Mouse (Mus musculus): ENCODE measurements around the gene Sprr2i. TPM values are rescaled to one million over a fixed set of nuclear protein-coding genes. Genes with fewer than 3 reads are reported as not detected.

The Sprr2i gene
- polyA plus RNA-seq, 1 experiment from 2014 or later: not detected

DNA sequence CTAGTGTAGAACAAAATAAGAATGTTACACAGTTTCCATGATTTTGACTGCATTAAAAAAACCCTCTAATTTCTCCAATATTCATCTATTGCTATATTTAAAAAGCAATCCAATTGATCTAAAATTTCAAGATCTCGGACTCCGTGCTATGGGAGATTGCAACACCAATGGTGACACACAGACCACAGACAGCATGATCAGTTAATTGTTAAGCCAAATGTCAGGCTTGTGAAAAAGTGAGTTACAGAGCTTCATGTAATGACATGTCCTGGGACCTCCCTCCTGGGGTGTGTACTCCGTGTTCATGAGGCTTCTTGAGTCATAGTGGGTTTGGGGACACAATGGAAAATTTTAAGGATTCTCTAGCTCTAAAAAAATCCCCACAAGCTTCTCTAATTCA, 32.4 kb downstream of the Sprr2i start:
- H3K36me3 ChIP-seq (ENCODE audit: insufficient read depth, low read length): no peaks in the 10 kb centered on the region
- H3K4me2 ChIP-seq (replicated peaks; ENCODE audit: low read depth, low read length): no peak overlapping the region
- no peak overlapping the region for H3K27ac ChIP-seq (ENCODE audit: low read length)
- no peaks in the 10 kb centered on the region for H3K4me1 ChIP-seq (ENCODE audit: insufficient read depth, low read length)
- no peak overlapping the region for H3K9ac ChIP-seq (replicated peaks; ENCODE audit: low read length)
- WGBS: 86% methylated on average over 3 of the region's 3 CpGs
- no peak overlapping the region for H3K4me3 ChIP-seq (ENCODE audit: low read length)
- no peaks in the 10 kb centered on the region for H3K9me3 ChIP-seq (ENCODE audit: low read length)
- no peak for ATAC-seq (ENCODE audit: low FRiP score, low TSS enrichment)
- no peaks in the 10 kb centered on the region for H3K27me3 ChIP-seq (ENCODE audit: insufficient read depth, low read length)

DNA sequence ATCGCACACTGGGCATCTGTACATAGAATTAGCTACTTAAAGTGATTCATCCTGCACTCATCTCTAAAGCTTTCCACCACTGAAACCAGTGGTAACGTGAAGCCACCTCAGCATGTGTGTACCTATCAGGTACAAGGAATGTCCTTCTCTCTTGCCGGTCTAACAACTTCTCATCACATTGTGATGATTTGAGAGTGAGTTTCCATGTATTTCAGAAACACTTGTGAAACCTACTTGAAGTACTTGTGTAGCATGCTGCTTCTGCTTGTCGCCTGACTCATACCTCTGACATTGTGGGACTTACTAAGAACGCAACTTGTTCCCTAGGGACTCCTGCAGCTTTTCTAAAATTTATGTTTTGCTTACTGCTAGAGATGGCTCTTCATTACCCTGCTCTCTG, 47.4 kb downstream of the Sprr2i start:
- no peak overlapping the region for H3K4me3 ChIP-seq (ENCODE audit: low read length)
- no peak overlapping the region for H3K27ac ChIP-seq (ENCODE audit: low read length)
- H3K4me2 ChIP-seq (replicated peaks; ENCODE audit: low read depth, low read length): no peak overlapping the region
- H3K27me3 ChIP-seq (ENCODE audit: insufficient read depth, low read length): no peaks in the 10 kb centered on the region
- H3K9ac ChIP-seq (replicated peaks; ENCODE audit: low read length): no peak overlapping the region
- no peaks in the 10 kb centered on the region for H3K4me1 ChIP-seq (ENCODE audit: insufficient read depth, low read length)
- no peak for ATAC-seq (ENCODE audit: low FRiP score, low TSS enrichment)
- 82% methylated on average over 5 of the region's 5 CpGs for WGBS
- H3K36me3 ChIP-seq (ENCODE audit: insufficient read depth, low read length): no peaks in the 10 kb centered on the region
- no peaks in the 10 kb centered on the region for H3K9me3 ChIP-seq (ENCODE audit: low read length)

DNA sequence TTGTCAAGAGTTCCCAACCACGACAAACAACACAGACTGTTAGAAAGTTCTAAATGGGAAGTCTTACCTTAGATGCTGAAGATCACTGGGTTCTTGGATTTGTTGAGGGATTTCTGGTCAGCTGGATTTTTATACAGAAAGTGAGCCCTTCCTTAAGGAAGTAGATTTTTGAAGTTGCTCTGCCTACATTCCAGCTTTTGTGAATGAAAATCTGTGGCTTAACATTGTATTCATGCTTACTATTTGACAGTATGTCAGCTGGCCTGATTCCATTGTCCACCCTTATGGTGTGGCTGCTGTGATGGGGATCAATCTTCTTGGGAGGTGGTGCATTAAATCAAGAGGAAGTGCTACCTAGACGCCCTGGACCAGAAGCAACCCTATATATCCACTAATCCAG, 50.8 kb downstream of the Sprr2i start, which contains the start of gene Sprr3:
TSS of gene Sprr3 (minus strand) at position 101 of the 400 bp plus-strand sequence.
- Histone ChIP-seq H3K27me3 (ENCODE audit: insufficient read depth, low read length) (no peaks in the 10 kb centered on the region), H3K27ac (ENCODE audit: low read length) (no peak within 1 kb of the TSS), H3K9me3 (ENCODE audit: low read length) (no peaks in the 10 kb centered on the region), H3K4me3 (ENCODE audit: low read length) (no peak within 1 kb of the TSS), H3K36me3 (ENCODE audit: insufficient read depth, low read length) (no peaks in the 10 kb centered on the region), H3K9ac (replicated peaks; ENCODE audit: low read length) (no peak within 1 kb of the TSS), H3K4me1 (ENCODE audit: insufficient read depth, low read length) (no peaks in the 10 kb centered on the region), H3K4me2 (replicated peaks; ENCODE audit: low read depth, low read length) (no peak within 1 kb of the TSS)
- no peak for ATAC-seq (ENCODE audit: low FRiP score, low TSS enrichment)
- WGBS: 59% methylated on average over 2 of the region's 2 CpGs

Other genes with a start within 250 kb of the Sprr2i start
- gene Sprr2a1, start 192.2 kb upstream of the Sprr2i start, polyA plus RNA-seq (2015; fragmentation: Nextera tagmentation; extraction: Ambion mirVana): 0.12 TPM in 1 of 2 replicates, not detected in the other
- gene Sprr2a2, start 192.1 kb upstream of the Sprr2i start, polyA plus RNA-seq (2015; fragmentation: Nextera tagmentation; extraction: Ambion mirVana): 2.8 and 3.6 TPM in 2 replicates
- 0.49 and 0.69 TPM in 2 replicates for gene Sprr2a3, start 122.6 kb upstream of the Sprr2i start, polyA plus RNA-seq (2015; fragmentation: Nextera tagmentation; extraction: Ambion mirVana)
- gene Sprr2b, start 91.4 kb upstream of the Sprr2i start, polyA plus RNA-seq (2015; fragmentation: Nextera tagmentation; extraction: Ambion mirVana): not detected in 2 replicates
- gene Sprr2d, start 68.9 kb upstream of the Sprr2i start, polyA plus RNA-seq (2015; fragmentation: Nextera tagmentation; extraction: Ambion mirVana): not detected in 2 replicates
- gene Sprr2e, start 55.8 kb upstream of the Sprr2i start, polyA plus RNA-seq (2015; fragmentation: Nextera tagmentation; extraction: Ambion mirVana): not detected in 2 replicates
- 38.9 and 39.7 TPM in 2 replicates for gene Sprr2f, start 42.8 kb upstream of the Sprr2i start, polyA plus RNA-seq (2015; fragmentation: Nextera tagmentation; extraction: Ambion mirVana)
- gene Sprr2h, start 22.3 kb upstream of the Sprr2i start, polyA plus RNA-seq (2015; fragmentation: Nextera tagmentation; extraction: Ambion mirVana): not detected in 2 replicates
- gene Sprr2j-ps, start 10.1 kb downstream of the Sprr2i start, polyA plus RNA-seq (2015; fragmentation: Nextera tagmentation; extraction: Ambion mirVana): not detected in 2 replicates
- gene Gm9774, start 21.4 kb downstream of the Sprr2i start, polyA plus RNA-seq (2015; fragmentation: Nextera tagmentation; extraction: Ambion mirVana): 8.3 and 22.7 TPM in 2 replicates
- not detected in 2 replicates for gene Sprr2k, start 24.6 kb downstream of the Sprr2i start, polyA plus RNA-seq (2015; fragmentation: Nextera tagmentation; extraction: Ambion mirVana)
- 0.30 TPM in 1 of 2 replicates, not detected in the other for gene Sprr1b, start 30.8 kb downstream of the Sprr2i start, polyA plus RNA-seq (2015; fragmentation: Nextera tagmentation; extraction: Ambion mirVana)
- gene Sprr3, start 50.7 kb downstream of the Sprr2i start, polyA plus RNA-seq (2015; fragmentation: Nextera tagmentation; extraction: Ambion mirVana): not detected in 2 replicates
- gene Sprr1a, start 77.9 kb downstream of the Sprr2i start, polyA plus RNA-seq (2015; fragmentation: Nextera tagmentation; extraction: Ambion mirVana): 45.9 TPM in 2 replicates
- gene Sprr4, start 92.5 kb downstream of the Sprr2i start, polyA plus RNA-seq (2015; fragmentation: Nextera tagmentation; extraction: Ambion mirVana): not detected in 2 replicates
- not detected in 2 replicates for gene 2310046K23Rik, start 126.5 kb downstream of the Sprr2i start, polyA plus RNA-seq (2015; fragmentation: Nextera tagmentation; extraction: Ambion mirVana)
- gene Ivl, start 165.7 kb downstream of the Sprr2i start, polyA plus RNA-seq (2015; fragmentation: Nextera tagmentation; extraction: Ambion mirVana): 0.64 and 1.4 TPM in 2 replicates
- gene Smcp, start 181.0 kb downstream of the Sprr2i start, polyA plus RNA-seq (2015; fragmentation: Nextera tagmentation; extraction: Ambion mirVana): not detected in 2 replicates
- gene 2210017I01Rik, start 199.5 kb downstream of the Sprr2i start, polyA plus RNA-seq (2015; fragmentation: Nextera tagmentation; extraction: Ambion mirVana): not detected in 2 replicates
- gene Lce6a, start 213.7 kb downstream of the Sprr2i start, polyA plus RNA-seq (2015; fragmentation: Nextera tagmentation; extraction: Ambion mirVana): not detected in 2 replicates
- not detected in 2 replicates for gene Lce1a1, start 240.3 kb downstream of the Sprr2i start, polyA plus RNA-seq (2015; fragmentation: Nextera tagmentation; extraction: Ambion mirVana)
- not detected in 2 replicates for gene Lce1b, start 248.9 kb downstream of the Sprr2i start, polyA plus RNA-seq (2015; fragmentation: Nextera tagmentation; extraction: Ambion mirVana)